Mouse (Mus musculus): ENCODE measurements around the gene Anapc11. TPM values are rescaled to one million over a fixed set of nuclear protein-coding genes. Genes with fewer than 3 reads are reported as not detected.

Gene Anapc11
- polyA plus RNA-seq, 1 experiment from 2014 or later: 162 TPM

GRCm38 (mm10) chr11:120562949-120563348, 35.3 kb upstream of the Anapc11 start:
- peaks cover 90% of the 10 kb centered on the region for H3K36me3 ChIP-seq
- no peak overlapping the region for H3K27ac ChIP-seq
- no peaks in the 10 kb centered on the region for H3K4me1 ChIP-seq
- H3K4me2 ChIP-seq (replicated peaks): no peak overlapping the region
- no peak overlapping the region for H3K9ac ChIP-seq
- 95% methylated on average over 13 of the region's 13 CpGs for WGBS
- 0 out of 2 replicates have a peak, but pooled peaks cover under 1% of the 10 kb centered on the region for H3K9me3 ChIP-seq
- no peaks in the 10 kb centered on the region for H3K27me3 ChIP-seq (replicated peaks)
- ATAC-seq (ENCODE audit: low FRiP score, low read depth): no peak
- no peak overlapping the region for H3K4me3 ChIP-seq

- no peak overlapping the region for H3K27ac ChIP-seq
- H3K4me3 ChIP-seq: no peak overlapping the region
- no peak overlapping the region for H3K9ac ChIP-seq
- peaks cover 91% of the 10 kb centered on the region for H3K36me3 ChIP-seq
- no peak overlapping the region for H3K4me2 ChIP-seq (replicated peaks)
- no peaks in the 10 kb centered on the region for H3K27me3 ChIP-seq (replicated peaks)
- ATAC-seq (ENCODE audit: low FRiP score, low read depth): no peak
- H3K4me1 ChIP-seq: no peaks in the 10 kb centered on the region
- WGBS: 85% methylated on average over 9 of the region's 9 CpGs
- no peaks in the 10 kb centered on the region for H3K9me3 ChIP-seq
Measured at GRCm38 (mm10) chr11:120565114-120565513, 33.1 kb upstream of the Anapc11 start.

DNA sequence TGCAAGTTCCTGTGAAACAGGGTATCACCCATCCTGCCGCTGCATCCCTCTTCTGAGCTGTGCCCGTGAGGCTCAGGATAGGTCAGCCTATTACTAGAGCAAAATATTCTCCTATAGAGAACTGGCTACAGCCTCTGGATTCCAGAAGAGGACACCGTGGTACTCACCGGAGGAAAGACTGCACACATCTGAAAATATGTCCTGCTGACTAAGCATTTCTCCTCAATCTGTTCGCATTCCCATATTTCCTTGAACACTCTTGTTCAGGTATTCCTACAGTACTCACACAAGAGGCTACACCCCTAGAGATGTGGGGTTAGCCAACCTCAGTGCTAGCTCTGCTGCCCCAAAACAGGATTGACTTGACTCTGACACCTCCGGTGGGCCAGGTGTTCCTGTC, 29.9 kb upstream of the Anapc11 start:
- 95% methylated on average over 6 of the region's 6 CpGs for WGBS
- H3K9me3 ChIP-seq: no peaks in the 10 kb centered on the region
- ATAC-seq (ENCODE audit: low FRiP score, low read depth): no peak
- H3K4me3 ChIP-seq: no peak overlapping the region; the same call in 1 of the 2 replicates
- peaks cover 72% of the 10 kb centered on the region for H3K36me3 ChIP-seq
- no peak overlapping the region for H3K27ac ChIP-seq
- no peak overlapping the region for H3K9ac ChIP-seq
- H3K4me2 ChIP-seq (replicated peaks): no peak overlapping the region
- no peaks in the 10 kb centered on the region for H3K27me3 ChIP-seq (replicated peaks)
- peaks cover 15% of the 10 kb centered on the region for H3K4me1 ChIP-seq

DNA sequence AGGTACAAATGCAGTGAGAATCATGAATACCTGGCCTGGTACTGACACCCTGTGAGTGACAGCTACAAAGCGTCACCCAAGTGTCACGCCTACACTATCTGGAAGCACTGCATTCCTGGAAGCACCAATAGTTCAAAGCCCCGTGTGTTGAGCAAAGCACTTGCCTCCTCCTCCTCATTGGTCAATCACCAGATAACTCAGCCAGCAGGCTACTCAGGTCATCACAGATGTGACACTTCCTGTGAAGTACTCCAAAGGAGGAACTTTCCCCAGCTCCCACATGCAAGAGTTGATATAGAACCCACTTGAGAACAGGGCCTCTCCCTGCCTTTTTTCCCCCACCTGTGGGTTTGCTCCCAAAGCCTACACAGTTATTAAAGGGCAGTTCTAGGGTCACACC, 27.1 kb upstream of the Anapc11 start:
- Histone ChIP-seq H3K4me1 (peaks cover 25% of the 10 kb centered on the region), H3K36me3 (peaks cover 46% of the 10 kb centered on the region), H3K27me3 (replicated peaks) (no peaks in the 10 kb centered on the region), H3K4me2 (replicated peaks) (peak overlapping the region; percentile 94), H3K9ac (peak overlapping the region; percentile 45; the same call in 1 of the 2 replicates), H3K27ac (no peak overlapping the region), H3K4me3 (peak overlapping the region; percentile 98; the same call in 1 of the 2 replicates), H3K9me3 (no peaks in the 10 kb centered on the region)
- 81% methylated on average over 3 of the region's 3 CpGs for WGBS
- ATAC-seq (ENCODE audit: low FRiP score, low read depth): no peak

DNA sequence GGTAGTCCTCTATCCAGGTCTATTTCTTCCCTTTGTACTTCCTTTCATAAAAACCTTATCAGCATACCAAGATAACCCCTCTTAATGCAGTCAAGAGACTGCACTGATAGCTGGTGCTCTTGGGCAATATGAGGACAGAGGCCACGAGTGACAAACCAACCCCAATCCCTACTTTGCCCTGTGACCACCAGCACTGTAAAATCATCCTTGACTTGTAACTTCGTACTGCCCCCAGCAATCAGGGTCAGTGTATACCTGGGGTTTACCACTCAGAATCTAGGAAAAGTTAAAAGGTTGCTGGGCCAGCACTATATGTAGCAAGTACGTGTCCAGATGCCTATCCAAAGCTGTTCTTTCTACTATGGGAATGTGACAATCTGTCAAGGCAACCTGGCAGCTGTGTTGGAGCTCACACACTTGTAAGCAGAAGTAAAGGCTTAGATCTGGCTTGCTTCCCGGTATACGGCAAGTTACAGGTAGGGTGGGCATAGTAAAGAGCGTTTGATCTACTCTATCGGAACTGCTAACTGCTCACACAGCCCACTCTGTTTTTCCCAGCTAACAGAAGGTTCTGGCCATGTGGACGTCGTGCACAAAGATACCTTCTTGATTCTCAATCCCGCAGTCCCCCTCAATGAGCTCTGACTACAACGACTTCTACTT, 26.3 kb upstream of the Anapc11 start:
- peaks cover 25% of the 10 kb centered on the region for H3K4me1 ChIP-seq
- H3K27ac ChIP-seq: 0 out of 2 replicates have a peak overlapping the region, but pooled peaks have one; percentile 72
- 18% methylated on average over 11 of the region's 11 CpGs for WGBS
- peaks cover 39% of the 10 kb centered on the region for H3K36me3 ChIP-seq
- H3K9ac ChIP-seq: peak overlapping the region; percentile 96
- peak overlapping the region; percentile 98 for H3K4me3 ChIP-seq
- no peaks in the 10 kb centered on the region for H3K27me3 ChIP-seq (replicated peaks)
- no peaks in the 10 kb centered on the region for H3K9me3 ChIP-seq
- ATAC-seq (ENCODE audit: low FRiP score, low read depth): no peak
- peak overlapping the region; percentile 94 for H3K4me2 ChIP-seq (replicated peaks)

- Histone ChIP-seq H3K36me3 (peaks cover 35% of the 10 kb centered on the region), H3K9me3 (no peaks in the 10 kb centered on the region), H3K4me2 (replicated peaks) (peak overlapping the region; percentile 94), H3K4me1 (peaks cover 25% of the 10 kb centered on the region), H3K9ac (peak overlapping the region; percentile 96), H3K27ac (peak overlapping the region; percentile 72; the same call in 1 of the 2 replicates), H3K27me3 (replicated peaks) (no peaks in the 10 kb centered on the region), H3K4me3 (peak overlapping the region; percentile 98)
- ATAC-seq (ENCODE audit: low FRiP score, low read depth): peak; percentile 49
- under 1% methylated on average over 23 of the region's 24 CpGs for WGBS
Measured at GRCm38 (mm10) chr11:120572417-120572751, 25.8 kb upstream of the Anapc11 start.

GRCm38 (mm10) chr11:120572752-120573584, 25.3 kb upstream of the Anapc11 start, which contains the start of gene P4hb:
P4hb (minus strand) TSS chr11:120573253.
- Histone ChIP-seq H3K4me3 (peak within 1 kb of the TSS; percentile 98), H3K9me3 (no peaks in the 10 kb centered on the region), H3K27ac (peak within 1 kb of the TSS; percentile 76), H3K36me3 (peaks cover 35% of the 10 kb centered on the region), H3K9ac (peak within 1 kb of the TSS; percentile 96), H3K4me1 (peaks cover 25% of the 10 kb centered on the region), H3K4me2 (replicated peaks) (peak within 1 kb of the TSS; percentile 94), H3K27me3 (replicated peaks) (no peaks in the 10 kb centered on the region)
- WGBS: under 1% methylated on average over 90 of the region's 94 CpGs
- ATAC-seq (ENCODE audit: low FRiP score, low read depth): peak; percentile 97

GRCm38 (mm10) chr11:120573585-120574277, 24.5 kb upstream of the Anapc11 start:
- Histone ChIP-seq H3K36me3 (peaks cover 35% of the 10 kb centered on the region), H3K4me3 (peak overlapping the region; percentile 98), H3K27me3 (replicated peaks) (no peaks in the 10 kb centered on the region), H3K27ac (peak overlapping the region; percentile 76; the same call in 1 of the 2 replicates), H3K9ac (peak overlapping the region; percentile 77), H3K4me2 (replicated peaks) (peak overlapping the region; percentile 94), H3K4me1 (peaks cover 31% of the 10 kb centered on the region), H3K9me3 (no peaks in the 10 kb centered on the region)
- ATAC-seq (ENCODE audit: low FRiP score, low read depth): no peak; the same call in 1 of the 2 replicates
- under 1% methylated on average over 23 of the region's 23 CpGs for WGBS

DNA sequence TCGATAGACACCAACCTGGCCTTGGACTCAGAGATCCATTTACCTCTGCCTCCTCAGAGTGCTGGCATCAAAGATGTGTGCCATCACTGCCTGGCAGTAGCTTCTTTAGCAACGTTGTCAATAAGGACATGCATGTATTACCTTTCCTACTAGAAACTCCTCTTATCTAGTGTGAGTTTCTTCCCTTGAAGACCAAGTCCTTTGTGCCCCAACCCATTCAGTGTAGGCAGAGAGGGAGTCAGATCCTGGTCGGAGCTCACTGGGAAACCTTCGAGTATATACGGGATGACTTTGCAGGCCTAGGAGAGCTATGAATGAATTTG, 24.0 kb upstream of the Anapc11 start:
- H3K9me3 ChIP-seq: no peaks in the 10 kb centered on the region
- peak overlapping the region; percentile 77; the same call in 1 of the 2 replicates for H3K9ac ChIP-seq
- H3K4me1 ChIP-seq: peaks cover 37% of the 10 kb centered on the region
- no peak overlapping the region for H3K27ac ChIP-seq
- H3K27me3 ChIP-seq (replicated peaks): no peaks in the 10 kb centered on the region
- H3K4me3 ChIP-seq: 0 out of 2 replicates have a peak overlapping the region, but pooled peaks have one; percentile 98
- peak overlapping the region; percentile 94 for H3K4me2 ChIP-seq (replicated peaks)
- ATAC-seq (ENCODE audit: low FRiP score, low read depth): no peak
- WGBS: 53% methylated on average over 5 of the region's 5 CpGs
- H3K36me3 ChIP-seq: peaks cover 38% of the 10 kb centered on the region

DNA sequence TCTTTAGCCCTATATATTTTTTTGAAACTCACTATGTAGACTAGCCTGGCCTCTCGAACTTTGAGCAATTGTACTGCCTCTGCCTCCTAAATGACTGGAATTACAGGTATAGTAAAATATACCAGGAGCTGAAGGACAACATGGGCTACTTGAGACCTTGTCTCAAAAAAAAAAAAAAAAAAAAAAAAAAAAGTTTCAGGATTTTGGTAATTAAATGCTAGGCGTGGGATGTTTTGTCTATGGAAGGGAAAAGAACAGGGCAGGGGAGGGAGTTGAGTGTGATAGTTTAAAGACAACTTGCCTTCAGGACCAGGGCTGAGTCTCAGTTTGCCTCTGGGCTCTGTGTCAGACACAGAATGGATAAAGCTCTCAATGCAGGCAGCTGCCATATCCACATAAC, 23.2 kb upstream of the Anapc11 start:
- H3K27ac ChIP-seq: no peak overlapping the region
- no peak overlapping the region for H3K9ac ChIP-seq
- 77% methylated on average over 2 of the region's 2 CpGs for WGBS
- H3K27me3 ChIP-seq (replicated peaks): no peaks in the 10 kb centered on the region
- peaks cover 40% of the 10 kb centered on the region for H3K36me3 ChIP-seq
- H3K9me3 ChIP-seq: no peaks in the 10 kb centered on the region
- peaks cover 45% of the 10 kb centered on the region for H3K4me1 ChIP-seq
- no peak overlapping the region for H3K4me2 ChIP-seq (replicated peaks)
- H3K4me3 ChIP-seq: no peak overlapping the region
- no peak for ATAC-seq (ENCODE audit: low FRiP score, low read depth)

DNA sequence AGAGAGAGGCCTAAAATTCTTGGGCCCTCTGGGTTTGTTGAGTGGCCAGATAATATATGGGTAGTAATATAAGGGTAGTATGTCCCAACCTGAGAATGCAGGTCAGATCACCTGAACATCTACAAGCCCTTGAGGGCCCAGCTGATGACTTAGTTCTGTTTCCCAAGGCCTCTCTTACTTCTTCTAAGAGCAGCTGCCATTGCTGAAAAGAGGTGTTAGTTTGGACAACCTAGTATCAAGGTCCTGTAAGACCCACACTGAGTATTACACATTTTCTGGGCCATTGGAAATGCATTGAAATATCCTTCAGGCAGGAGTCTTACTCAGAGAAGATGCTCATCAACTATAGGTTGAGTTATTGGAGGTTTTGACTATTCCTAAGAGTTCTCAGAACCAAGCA, 22.3 kb upstream of the Anapc11 start:
- Histone ChIP-seq H3K9me3 (no peaks in the 10 kb centered on the region), H3K4me2 (replicated peaks) (no peak overlapping the region), H3K27ac (no peak overlapping the region), H3K4me1 (peaks cover 47% of the 10 kb centered on the region), H3K36me3 (peaks cover 31% of the 10 kb centered on the region), H3K9ac (no peak overlapping the region), H3K4me3 (no peak overlapping the region), H3K27me3 (replicated peaks) (no peaks in the 10 kb centered on the region)
- no peak for ATAC-seq (ENCODE audit: low FRiP score, low read depth)

DNA sequence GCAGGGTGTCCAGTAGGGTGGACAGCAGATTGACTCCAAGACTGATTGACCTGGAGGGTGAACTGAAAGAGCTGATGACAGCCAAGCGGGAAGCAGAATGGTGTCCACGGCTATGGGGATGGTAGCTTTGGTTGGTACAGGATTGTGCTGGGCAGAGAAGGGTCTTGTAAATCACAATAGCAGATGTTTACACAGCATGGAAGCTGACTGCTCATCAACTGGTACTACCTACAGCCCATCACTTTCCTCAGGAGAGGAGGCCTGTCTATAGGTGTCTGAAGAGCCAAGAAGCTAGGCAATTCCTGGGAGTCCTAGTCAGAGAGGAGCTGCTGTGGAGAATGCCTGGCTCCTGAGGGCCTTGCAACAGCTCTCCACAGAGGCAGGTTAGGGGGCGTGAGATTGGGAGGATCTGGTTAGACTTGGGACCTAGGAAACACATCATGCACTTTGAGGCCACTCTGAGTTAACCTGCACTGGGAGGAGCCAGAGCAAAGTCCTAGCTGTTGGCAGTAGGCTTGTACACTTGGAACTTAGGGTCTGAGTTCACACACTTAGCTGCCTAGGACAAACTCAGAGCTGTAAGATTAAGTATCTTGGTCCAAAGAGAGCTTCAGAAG, 21.7 kb upstream of the Anapc11 start:
- WGBS: 85% methylated on average over 3 of the region's 3 CpGs

More for the DNA sequence above, 21.7 kb upstream of the Anapc11 start:
- Histone ChIP-seq H3K9ac (no peak overlapping the region), H3K4me1 (peaks cover 42% of the 10 kb centered on the region), H3K4me2 (replicated peaks) (no peak overlapping the region), H3K27me3 (replicated peaks) (no peaks in the 10 kb centered on the region), H3K9me3 (no peaks in the 10 kb centered on the region), H3K4me3 (no peak overlapping the region), H3K36me3 (peaks cover 26% of the 10 kb centered on the region), H3K27ac (no peak overlapping the region)
- ATAC-seq (ENCODE audit: low FRiP score, low read depth): no peak
